Mouse (Mus musculus) C3H10T1/2 (cell line): ENCODE results near the gene Crtc1. TPM values are rescaled to one million over a fixed set of nuclear protein-coding genes. Genes with fewer than 3 reads are reported as not detected.

Experiments
- polyA plus RNA-seq, 2 experiments: library from polyadenylated mRNA; unstranded; fragments of >200 nt; fragmentation: generic; extraction: Trizol; gene quantifications; one replicate each; pipeline ENCODE4 v1.2.1; 2012; ENCODE audit warnings: missing spikeins in 2 of 2

Gene Crtc1
- polyA plus RNA-seq = 10 to 100 TPM in 1 of 2 experiments, 1 to 10 TPM in 1; 5.7 to 21.4 TPM

GRCm38 (mm10) chr8:70439055-70439847 is at the start of gene Crtc1:
TSS of gene Crtc1 (minus strand) at chr8:70439579.

DNA sequence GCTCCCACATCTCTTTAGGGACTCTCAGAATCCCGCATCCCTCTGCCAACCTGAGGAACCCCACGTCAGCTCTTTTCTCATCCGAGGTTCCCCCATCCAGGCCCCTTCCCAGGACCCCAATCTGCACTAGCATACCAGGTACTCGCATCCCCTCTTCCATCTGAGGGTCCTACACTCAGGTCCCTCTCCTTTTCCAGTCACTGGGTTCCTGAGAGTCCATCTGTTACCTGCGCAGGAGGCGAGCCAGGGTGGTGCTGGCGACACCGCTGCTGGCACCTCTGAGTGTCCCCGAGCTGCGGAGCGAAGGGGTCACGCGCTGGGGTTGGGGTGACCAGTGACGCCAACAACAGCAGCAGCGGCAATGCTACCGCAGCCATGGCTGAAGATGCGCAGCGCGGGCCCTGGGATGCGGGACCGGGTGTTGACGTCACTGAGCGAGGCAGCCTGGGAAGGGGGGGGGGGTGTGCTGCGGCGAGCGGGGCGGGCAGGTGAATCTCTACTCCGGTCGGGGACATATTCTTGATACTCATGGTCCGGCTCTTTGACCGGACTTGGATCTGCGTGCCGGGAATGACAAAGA is 47.7 kb upstream of the Crtc1 start, which contains the start of gene Tmem59l:
Gene Tmem59l (minus strand): TSS at position 418 of the 580 bp plus-strand sequence.

DNA sequence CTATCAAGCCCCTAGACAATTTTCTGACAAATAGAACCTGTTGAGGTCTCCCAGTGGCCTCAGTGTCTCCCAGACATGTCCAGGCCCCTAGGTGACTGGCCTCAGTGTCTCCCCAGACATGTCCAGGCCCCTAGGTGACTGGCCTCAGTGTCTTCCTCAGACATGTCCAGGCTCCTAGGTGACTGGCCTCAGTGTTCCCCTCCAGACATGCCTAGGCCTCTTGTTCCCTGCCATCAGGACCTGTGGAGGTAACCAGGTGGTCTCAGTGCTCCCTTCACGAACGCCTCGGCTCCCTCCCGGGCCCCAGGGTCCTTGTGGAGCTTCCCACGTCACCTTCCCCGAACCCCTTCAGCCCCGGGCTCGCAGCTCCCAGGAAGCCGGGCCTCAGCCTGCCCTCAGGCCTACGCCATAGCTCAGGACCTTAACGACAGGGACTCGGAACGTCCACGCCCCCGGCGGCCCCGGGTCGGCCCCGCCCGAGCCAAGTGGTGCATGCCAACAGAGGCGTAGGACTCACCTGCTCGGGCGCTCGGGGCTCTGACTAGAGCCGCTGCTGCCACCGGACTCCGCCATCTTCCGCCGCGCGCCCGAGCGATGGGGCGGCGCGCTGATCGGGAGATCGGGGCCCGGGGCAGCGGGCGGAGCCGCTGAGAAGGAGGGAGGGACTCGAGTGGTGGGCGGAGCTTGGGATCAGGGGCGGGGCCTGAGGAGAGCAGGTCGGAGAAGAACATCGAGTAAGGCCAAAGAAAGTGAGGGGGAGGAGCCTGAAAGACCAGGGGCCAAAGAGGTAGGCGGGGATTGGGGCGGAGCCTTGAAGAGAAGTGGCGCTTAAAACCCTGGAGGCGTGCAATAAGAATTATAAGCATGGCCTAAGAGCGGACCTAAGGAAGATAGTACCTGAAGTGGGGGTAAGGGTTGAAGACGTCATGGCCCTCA is 37.2 kb upstream of the Crtc1 start, which contains the start of gene Klhl26:
Gene Klhl26 (minus strand): TSS at position 636 of the 936 bp plus-strand sequence.

GRCm38 (mm10) chr8:70373397-70374317 is 65.7 kb downstream of the Crtc1 start, which contains the start of gene Comp:
TSS of gene Comp (plus strand) at chr8:70373558.

GRCm38 (mm10) chr8:70353194-70353817 is 86.1 kb downstream of the Crtc1 start, which contains the start of gene Upf1:
TSS of gene Upf1 (minus strand) at chr8:70353278.

Other genes starting within 250 kb of the Crtc1 start
- gene Slc25a42, start 227.3 kb downstream of the Crtc1 start, polyA plus RNA-seq = 10 to 100 TPM in 1 of 2 experiments, under 1 TPM in 1; 0.89 to 18.9 TPM
- 10 to 100 TPM in 1 of 2 experiments, 1 to 10 TPM in 1; 10.0 to 33.2 TPM for gene Sugp2, start 205.4 kb downstream of the Crtc1 start, polyA plus RNA-seq
- 10 to 100 TPM; 33.5 to 33.9 TPM for gene Armc6, start 205.1 kb downstream of the Crtc1 start, polyA plus RNA-seq
- gene Homer3, start 156.8 kb downstream of the Crtc1 start, polyA plus RNA-seq = 10 to 100 TPM; 28.6 to 58.1 TPM
- 10 to 100 TPM; 61.1 to 69.1 TPM for gene Ddx49, start 137.1 kb downstream of the Crtc1 start, polyA plus RNA-seq
- gene Cope, start 137.1 kb downstream of the Crtc1 start, polyA plus RNA-seq = 100 to 1,000 TPM; 192 to 229 TPM
- gene Cers1, start 123.8 kb downstream of the Crtc1 start, polyA plus RNA-seq = 1 to 10 TPM in 1 of 2 experiments, under 1 TPM in 1; 0.94 to 8.5 TPM
- gene Gdf1, start 109.8 kb downstream of the Crtc1 start, polyA plus RNA-seq = 1 to 10 TPM; 1.5 to 8.3 TPM
- 10 to 100 TPM in 1 of 2 experiments, 1 to 10 TPM in 1; 9.7 to 46.9 TPM for gene Upf1, start 86.3 kb downstream of the Crtc1 start, polyA plus RNA-seq
- 1 to 10 TPM in 1 of 2 experiments, under 1 TPM in 1; 0.02 to 2.4 TPM for gene Comp, start 66.0 kb downstream of the Crtc1 start, polyA plus RNA-seq
- 10 to 100 TPM; 14.5 to 39.8 TPM for gene Klhl26, start 37.4 kb upstream of the Crtc1 start, polyA plus RNA-seq
- gene Tmem59l, start 47.8 kb upstream of the Crtc1 start, polyA plus RNA-seq = under 1 TPM; 0.13 to 0.68 TPM
- gene Crlf1, start 53.6 kb upstream of the Crtc1 start, polyA plus RNA-seq = 100 to 1,000 TPM; 255 to 582 TPM
- 100 to 1,000 TPM; 419 to 692 TPM for gene Rex1bd, start 67.2 kb upstream of the Crtc1 start, polyA plus RNA-seq
- gene Uba52, start 71.2 kb upstream of the Crtc1 start, polyA plus RNA-seq = 1,000 to 10,000 TPM; 2,018 to 3,199 TPM
- 100 to 1,000 TPM; 339 to 400 TPM for gene Fkbp8, start 88.1 kb upstream of the Crtc1 start, polyA plus RNA-seq
- 10 to 100 TPM; 49.2 to 79.4 TPM for gene Kxd1, start 88.4 kb upstream of the Crtc1 start, polyA plus RNA-seq
- 10 to 100 TPM in 1 of 2 experiments, 1 to 10 TPM in 1; 7.9 to 19.2 TPM for gene Ell, start 99.9 kb upstream of the Crtc1 start, polyA plus RNA-seq
- 1 to 10 TPM in 1 of 2 experiments, under 1 TPM in 1; 0.20 to 2.1 TPM for gene Isyna1, start 154.8 kb upstream of the Crtc1 start, polyA plus RNA-seq
- gene Ssbp4, start 169.3 kb upstream of the Crtc1 start, polyA plus RNA-seq = 100 to 1,000 TPM; 218 to 229 TPM
- gene Lrrc25, start 176.6 kb upstream of the Crtc1 start, polyA plus RNA-seq = not detected
- gene Gdf15, start 192.9 kb upstream of the Crtc1 start, polyA plus RNA-seq = under 1 TPM; 0.27 to 0.47 TPM
- 10 to 100 TPM; 20.7 to 45.2 TPM for gene Pgpep1, start 220.8 kb upstream of the Crtc1 start, polyA plus RNA-seq
- gene Lsm4, start 233.7 kb upstream of the Crtc1 start, polyA plus RNA-seq = 100 to 1,000 TPM; 194 to 446 TPM